Mouse (Mus musculus): Measurements from ENCODE around the gene Gm45618. TPM values are rescaled to one million over a fixed set of nuclear protein-coding genes. Genes with fewer than 3 reads are reported as not detected.

The Gm45618 gene
- total RNA-seq, 2 experiments from 2014 or later = not detected

DNA sequence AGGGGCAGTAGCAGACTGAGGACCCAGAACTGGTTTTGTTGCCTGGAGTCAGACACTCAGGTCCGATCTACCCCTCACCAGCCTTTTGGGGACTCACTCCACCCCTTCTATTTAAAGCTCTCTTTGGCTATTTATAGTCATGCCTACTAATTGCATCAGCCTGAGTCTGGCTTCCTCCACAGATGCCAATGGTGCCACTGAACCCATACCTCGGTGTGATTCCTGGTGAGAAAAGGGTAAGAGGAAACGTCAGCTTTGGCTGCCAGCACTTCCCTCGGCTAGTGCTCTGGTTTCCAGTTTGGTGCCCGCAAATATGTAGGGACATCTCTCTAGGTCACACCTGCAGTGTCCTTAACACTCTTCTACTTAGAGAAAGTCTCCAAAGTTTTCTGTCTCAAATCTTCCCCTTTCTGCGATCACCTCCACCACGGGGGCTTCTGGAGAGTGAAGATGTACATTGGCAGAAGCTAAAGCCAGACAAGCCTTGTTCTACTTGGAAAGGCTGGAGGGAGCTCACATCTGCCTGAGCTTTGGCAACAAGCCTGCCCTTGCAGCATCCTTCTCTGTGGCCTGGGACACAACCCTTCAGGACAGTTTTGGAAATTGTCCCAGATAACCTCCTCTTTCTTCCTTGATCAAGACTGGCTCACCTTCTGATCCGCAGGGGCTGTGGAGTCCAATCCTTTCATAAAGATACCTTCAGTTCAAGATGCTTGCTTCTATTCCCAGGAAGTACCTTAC is 46.2 kb downstream of the Gm45618 start:
- ATAC-seq (replicated peaks; ENCODE audit: low FRiP score, low TSS enrichment, poor library complexity, severe bottlenecking) = no peak

GRCm38 (mm10) chr7:142071717-142072116 is 48.8 kb downstream of the Gm45618 start:
- ATAC-seq (replicated peaks; ENCODE audit: low FRiP score, low TSS enrichment, poor library complexity, severe bottlenecking) = no peak

GRCm38 (mm10) chr7:142071212-142071578 is 49.3 kb downstream of the Gm45618 start:
- ATAC-seq (replicated peaks; ENCODE audit: low FRiP score, low TSS enrichment, poor library complexity, severe bottlenecking) = peak; percentile 73

- ATAC-seq (replicated peaks; ENCODE audit: low FRiP score, low TSS enrichment, poor library complexity, severe bottlenecking) = peak; percentile 95
Observed at GRCm38 (mm10) chr7:142070458-142071211, 49.9 kb downstream of the Gm45618 start.

Other genes starting within 250 kb of the Gm45618 start
- gene Tollip, start 202.2 kb downstream of the Gm45618 start, total RNA-seq (2014; fragmentation: Nextera tagmentation) = 24.6 and 41.1 TPM in 2 replicates
- 25.2 and 27.0 TPM in 2 replicates for gene Tollip, start 202.2 kb downstream of the Gm45618 start, total RNA-seq (2017)
- gene Brsk2, start 171.0 kb downstream of the Gm45618 start, total RNA-seq (2014; fragmentation: Nextera tagmentation) = not detected in 2 replicates
- 0.05 TPM in 1 of 2 replicates, not detected in the other for gene Brsk2, start 171.0 kb downstream of the Gm45618 start, total RNA-seq (2017)
- 39.5 and 41.5 TPM in 2 replicates for gene Mob2, start 59.7 kb downstream of the Gm45618 start, total RNA-seq (2014; fragmentation: Nextera tagmentation)
- 36.2 and 37.3 TPM in 2 replicates for gene Mob2, start 59.7 kb downstream of the Gm45618 start, total RNA-seq (2017)
- gene Dusp8, start 24.9 kb downstream of the Gm45618 start, total RNA-seq (2014; fragmentation: Nextera tagmentation) = 0.25 TPM in 1 of 2 replicates, not detected in the other
- gene Dusp8, start 24.9 kb downstream of the Gm45618 start, total RNA-seq (2017) = 0.04 and 1.1 TPM in 2 replicates
- gene Gm39115, start 15.3 kb upstream of the Gm45618 start, total RNA-seq (2014; fragmentation: Nextera tagmentation) = not detected in 2 replicates
- gene Gm39115, start 15.3 kb upstream of the Gm45618 start, total RNA-seq (2017) = not detected in 2 replicates
- not detected in 2 replicates for gene Gm45337, start 23.9 kb upstream of the Gm45618 start, total RNA-seq (2014; fragmentation: Nextera tagmentation)
- gene Gm45337, start 23.9 kb upstream of the Gm45618 start, total RNA-seq (2017) = not detected in 2 replicates
- gene Gm29735, start 36.4 kb upstream of the Gm45618 start, total RNA-seq (2014; fragmentation: Nextera tagmentation) = not detected in 2 replicates
- gene Gm29735, start 36.4 kb upstream of the Gm45618 start, total RNA-seq (2017) = not detected in 2 replicates
- gene Gm4553, start 45.0 kb upstream of the Gm45618 start, total RNA-seq (2014; fragmentation: Nextera tagmentation) = not detected in 2 replicates
- gene Gm4553, start 45.0 kb upstream of the Gm45618 start, total RNA-seq (2017) = not detected in 2 replicates
- gene Krtap5-2, start 55.3 kb upstream of the Gm45618 start, total RNA-seq (2014; fragmentation: Nextera tagmentation) = not detected in 2 replicates
- not detected in 2 replicates for gene Krtap5-2, start 55.3 kb upstream of the Gm45618 start, total RNA-seq (2017)
- not detected in 2 replicates for gene Gm10153, start 69.7 kb upstream of the Gm45618 start, total RNA-seq (2014; fragmentation: Nextera tagmentation)
- gene Gm10153, start 69.7 kb upstream of the Gm45618 start, total RNA-seq (2017) = not detected in 2 replicates
- gene Krtap5-3, start 80.6 kb upstream of the Gm45618 start, total RNA-seq (2014; fragmentation: Nextera tagmentation) = not detected in 2 replicates
- gene Krtap5-3, start 80.6 kb upstream of the Gm45618 start, total RNA-seq (2017) = not detected in 2 replicates
- not detected in 2 replicates for gene Gm7579, start 91.1 kb upstream of the Gm45618 start, total RNA-seq (2014; fragmentation: Nextera tagmentation)
- not detected in 2 replicates for gene Gm7579, start 91.1 kb upstream of the Gm45618 start, total RNA-seq (2017)
- gene Krtap5-5, start 109.2 kb upstream of the Gm45618 start, total RNA-seq (2014; fragmentation: Nextera tagmentation) = not detected in 2 replicates
- gene Krtap5-5, start 109.2 kb upstream of the Gm45618 start, total RNA-seq (2017) = not detected in 2 replicates
- gene Gm40460, start 120.3 kb upstream of the Gm45618 start, total RNA-seq (2014; fragmentation: Nextera tagmentation) = not detected in 2 replicates
- not detected in 2 replicates for gene Gm40460, start 120.3 kb upstream of the Gm45618 start, total RNA-seq (2017)
- not detected in 2 replicates for gene Gm2431, start 137.6 kb upstream of the Gm45618 start, total RNA-seq (2014; fragmentation: Nextera tagmentation)
- not detected in 2 replicates for gene Gm2431, start 137.6 kb upstream of the Gm45618 start, total RNA-seq (2017)
- not detected in 2 replicates for gene Gm4559, start 153.6 kb upstream of the Gm45618 start, total RNA-seq (2014; fragmentation: Nextera tagmentation)
- not detected in 2 replicates for gene Gm4559, start 153.6 kb upstream of the Gm45618 start, total RNA-seq (2017)
- not detected in 2 replicates for gene Krtap5-1, start 176.4 kb upstream of the Gm45618 start, total RNA-seq (2014; fragmentation: Nextera tagmentation)
- not detected in 2 replicates for gene Krtap5-1, start 176.4 kb upstream of the Gm45618 start, total RNA-seq (2017)
- not detected in 2 replicates for gene Krtap5-4, start 182.8 kb upstream of the Gm45618 start, total RNA-seq (2014; fragmentation: Nextera tagmentation)
- not detected in 2 replicates for gene Krtap5-4, start 182.8 kb upstream of the Gm45618 start, total RNA-seq (2017)

All from megakaryocyte-erythroid progenitor cell, adult 5-6 weeks (primary cell).